Mouse (Mus musculus) thymus, adult 2 months (tissue): Measurements from ENCODE around the gene Eml2.

Source experiments
- CTCF ChIP-seq: fragments of 200-500 bp; IDR thresholded peaks from 2 replicates; pipeline ENCODE4 v1.5.1; 2012; ENCODE audit warnings: mild to moderate bottlenecking, control low read depth, low read length, moderate library complexity, borderline replicate concordance; ENCODE audit not compliant: control insufficient read depth, poor library complexity, insufficient read depth; ENCODE audit errors: extremely low read depth
- POLR2A ChIP-seq: fragments of 200-500 bp; IDR thresholded peaks from 2 replicates; pipeline ENCODE4 v1.6.1; 2012; ENCODE audit warnings: mild to moderate bottlenecking, low read length, control low read depth, moderate library complexity; ENCODE audit not compliant: control insufficient read depth, poor library complexity, insufficient read depth; ENCODE audit errors: extremely low read depth

DNA sequence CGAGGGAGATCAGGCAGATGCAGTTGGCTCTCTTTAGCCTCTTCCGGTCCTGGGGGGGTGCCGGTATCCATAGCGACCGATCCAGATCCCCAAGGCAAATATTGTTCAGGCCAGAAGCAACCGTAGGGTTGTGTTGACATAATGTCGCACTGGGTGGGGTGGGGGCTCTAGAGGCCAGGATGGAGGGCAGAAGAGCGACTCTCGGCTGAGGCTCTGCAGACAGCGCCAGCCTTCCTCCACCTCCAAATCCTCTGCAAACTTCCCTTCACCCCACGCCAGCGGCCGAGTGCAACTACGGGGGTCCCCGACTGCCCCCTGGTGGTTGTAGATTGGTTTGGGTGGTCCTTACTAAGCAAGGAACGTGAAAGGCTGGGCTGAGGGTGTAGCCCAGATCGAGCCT is 3.3 kb upstream of the Eml2 start:
- TF ChIP-seq CTCF (peak; percentile 97), POLR2A (no peak)
